Mouse (Mus musculus) CH12.LX (cell line): ENCODE results near the gene Ndufc2. TPM values are rescaled to one million over a fixed set of nuclear protein-coding genes. Genes with fewer than 3 reads are reported as not detected.
A peak's percentile ranks its signal among the peaks of the same experiment; 100 is the strongest.
"Not testable (repeated sequence)": the region's sequence is repeated elsewhere in the genome, so short reads cannot be mapped to it uniquely, and the experiment has no call there.

ENCODE experiments used
- DNase-seq: peaks from one replicate; pipeline ENCODE4 v3.0.0-alpha.2; 2013; ENCODE audit errors: extremely low read depth
- H3K27ac ChIP-seq: 2 replicates; pipeline ENCODE4 v1.5.1; 2012; ENCODE audit warnings: low read depth, mild to moderate bottlenecking, control low read depth, moderate library complexity; ENCODE audit not compliant: insufficient read depth
- H3K27me3 ChIP-seq: replicated peaks from 2 replicates; pipeline ENCODE3; 2012; ENCODE audit warnings: inconsistent platforms
- H3K36me3 ChIP-seq, 2 experiments: replicated peaks in 1 of 2; 2 replicates each; pipeline versions ENCODE3 to v1.6.1; 2012; ENCODE audit warnings: inconsistent platforms in 1 of 2, low read length in 1 of 2, mild to moderate bottlenecking in 1 of 2, mixed read lengths in 1 of 2, moderate library complexity in 1 of 2; ENCODE audit not compliant: control insufficient read depth in 1 of 2, insufficient read depth in 1 of 2
- H3K4me1 ChIP-seq, 2 experiments: 2 replicates each; pipeline ENCODE4 v1.6.1; 2012; ENCODE audit warnings: inconsistent platforms in 1 of 2, moderate library complexity in 1 of 2; ENCODE audit not compliant: insufficient read depth in 2 of 2, control insufficient read depth in 1 of 2
- H3K4me2 ChIP-seq: 2 replicates; pipeline ENCODE4 v1.6.1; 2012; ENCODE audit warnings: low read depth, mild to moderate bottlenecking, control low read depth; ENCODE audit not compliant: poor library complexity, insufficient read depth, severe bottlenecking
- H3K4me3 ChIP-seq, 3 experiments: fragments of 150-350 bp in 1 of 3; sonication (generic) in 1 of 3; replicated peaks in 1 of 3; 2 replicates each; pipeline versions ENCODE3 to v1.5.1; 2011 to 2012; ENCODE audit warnings: low read depth in 2 of 3, low read length in 2 of 3, mild to moderate bottlenecking in 2 of 3, moderate library complexity in 2 of 3, control low read depth in 1 of 3, improper control_type of control experiment in 1 of 3, inconsistent platforms in 1 of 3, mixed read lengths in 1 of 3; ENCODE audit not compliant: poor library complexity in 1 of 3
- H3K79me2 ChIP-seq: replicated peaks from 2 replicates; pipeline ENCODE4 v1.6.1; 2012; ENCODE audit warnings: mild to moderate bottlenecking, moderate library complexity; ENCODE audit not compliant: control insufficient read depth, poor library complexity, insufficient read depth, severe bottlenecking; ENCODE audit errors: extremely low read depth
- H3K9ac ChIP-seq: 2 replicates; pipeline ENCODE4 v1.6.1; 2012; ENCODE audit warnings: low read depth, mild to moderate bottlenecking, control low read depth, moderate library complexity; ENCODE audit not compliant: insufficient read depth
- H3K9me3 ChIP-seq: replicated peaks from 2 replicates; pipeline ENCODE3; 2012; ENCODE audit warnings: low read length, inconsistent platforms, mixed read lengths
- BHLHE40 ChIP-seq: IDR thresholded peaks from 2 replicates; pipeline ENCODE4 v1.6.1; 2011; ENCODE audit warnings: mild to moderate bottlenecking, low read depth, low read length, improper control_type of control experiment
- CHD1 ChIP-seq: IDR thresholded peaks from 2 replicates; pipeline ENCODE4 v1.6.1; 2012; ENCODE audit warnings: low read depth, low read length, improper control_type of control experiment, inconsistent platforms
- CHD2 ChIP-seq: IDR thresholded peaks from 2 replicates; pipeline ENCODE4 v1.6.1; 2011; ENCODE audit warnings: low read length, improper control_type of control experiment
- CTCF ChIP-seq, 2 experiments: IDR thresholded peaks in 1 of 2; conservative IDR thresholded peaks in 1 of 2; 2 replicates each; pipeline ENCODE4 v1.5.1; 2011 to 2012; ENCODE audit warnings: low read depth in 2 of 2, low read length in 2 of 2, improper control_type of control experiment in 1 of 2, inconsistent platforms in 1 of 2, mild to moderate bottlenecking in 1 of 2, moderate library complexity in 1 of 2
- E2F4 ChIP-seq: IDR thresholded peaks from 2 replicates; pipeline ENCODE4 v1.6.1; 2011; ENCODE audit warnings: low read depth, low read length, improper control_type of control experiment; ENCODE audit not compliant: insufficient replicate concordance
- ELF1 ChIP-seq: IDR thresholded peaks from 2 replicates; pipeline ENCODE4 v1.6.1; 2014; ENCODE audit warnings: low read depth, mild to moderate bottlenecking, inconsistent platforms, low read length, improper control_type of control experiment
- ETS1 ChIP-seq: conservative IDR thresholded peaks from 2 replicates; pipeline ENCODE4 v1.6.1; 2012; ENCODE audit warnings: low read depth, mild to moderate bottlenecking, inconsistent platforms, low read length, improper control_type of control experiment, moderate library complexity
- HCFC1 ChIP-seq: IDR thresholded peaks from 2 replicates; pipeline ENCODE4 v1.6.1; 2012; ENCODE audit warnings: low read depth, mild to moderate bottlenecking, inconsistent platforms, low read length, improper control_type of control experiment
- IRF4 ChIP-seq: IDR thresholded peaks from 2 replicates; pipeline ENCODE4 v1.6.1; 2014; ENCODE audit warnings: low read depth, mild to moderate bottlenecking, inconsistent platforms, low read length, improper control_type of control experiment
- JUND ChIP-seq: conservative IDR thresholded peaks from 2 replicates; pipeline ENCODE4 v1.6.1; 2011; ENCODE audit warnings: low read depth, low read length, improper control_type of control experiment
- MAZ ChIP-seq: IDR thresholded peaks from 2 replicates; pipeline ENCODE4 v1.6.1; 2012; ENCODE audit warnings: low read depth, mild to moderate bottlenecking, inconsistent platforms, low read length, improper control_type of control experiment, moderate library complexity
- MYC ChIP-seq: IDR thresholded peaks from 2 replicates; pipeline ENCODE4 v1.6.1; 2011; ENCODE audit warnings: low read depth, mild to moderate bottlenecking, improper control_type of control experiment, low read length
- NRF1 ChIP-seq: IDR thresholded peaks from 2 replicates; pipeline ENCODE4 v1.6.1; 2014; ENCODE audit warnings: low read depth, mild to moderate bottlenecking, inconsistent platforms, low read length, improper control_type of control experiment, moderate library complexity
- PAX5 ChIP-seq: IDR thresholded peaks from 2 replicates; pipeline ENCODE4 v1.6.1; 2012; ENCODE audit warnings: low read length, inconsistent platforms, mixed read lengths
- POLR2A ChIP-seq: IDR thresholded peaks from 2 replicates; pipeline ENCODE4 v1.6.1; 2011; ENCODE audit warnings: low read depth, mild to moderate bottlenecking, improper control_type of control experiment, low read length
- POLR2AphosphoS2 ChIP-seq: IDR thresholded peaks from 2 replicates; pipeline ENCODE4 v1.6.1; 2011; ENCODE audit warnings: low read depth, low read length, improper control_type of control experiment
- RAD21 ChIP-seq: IDR thresholded peaks from 2 replicates; pipeline ENCODE4 v1.6.1; 2011; ENCODE audit warnings: low read depth, mild to moderate bottlenecking, low read length, improper control_type of control experiment, moderate library complexity
- SIN3A ChIP-seq: IDR thresholded peaks from 2 replicates; pipeline ENCODE4 v1.6.1; 2012; ENCODE audit warnings: low read length, improper control_type of control experiment, inconsistent platforms
- SMC3 ChIP-seq: IDR thresholded peaks from 2 replicates; pipeline ENCODE4 v1.6.1; 2011; ENCODE audit warnings: low read depth, low read length, improper control_type of control experiment
- TCF12 ChIP-seq: IDR thresholded peaks from 2 replicates; pipeline ENCODE4 v1.6.1; 2014; ENCODE audit warnings: low read depth, mild to moderate bottlenecking, inconsistent platforms, low read length, improper control_type of control experiment
- UBTF ChIP-seq: IDR thresholded peaks from 2 replicates; pipeline ENCODE4 v1.6.1; 2012; ENCODE audit warnings: low read depth, mild to moderate bottlenecking, inconsistent platforms, low read length, improper control_type of control experiment, moderate library complexity
- USF1 ChIP-seq: IDR thresholded peaks from 2 replicates; pipeline ENCODE4 v1.6.1; 2014; ENCODE audit warnings: low read depth, mild to moderate bottlenecking, inconsistent platforms, low read length, improper control_type of control experiment
- USF2 ChIP-seq: conservative IDR thresholded peaks from 2 replicates; pipeline ENCODE4 v1.6.1; 2011; ENCODE audit warnings: low read depth, low read length, improper control_type of control experiment
- ZC3H11A ChIP-seq: IDR thresholded peaks from 2 replicates; pipeline ENCODE4 v1.6.1; 2012; ENCODE audit warnings: low read depth, mild to moderate bottlenecking, inconsistent platforms, low read length, improper control_type of control experiment
- ZKSCAN1 ChIP-seq: IDR thresholded peaks from 2 replicates; pipeline ENCODE4 v1.6.1; 2012; ENCODE audit warnings: low read depth, inconsistent platforms, low read length, improper control_type of control experiment, borderline replicate concordance
- ZNF384 ChIP-seq: IDR thresholded peaks from 2 replicates; pipeline ENCODE4 v1.6.1; 2012; ENCODE audit warnings: low read depth, low read length, improper control_type of control experiment, inconsistent platforms
- dilution Hi-C: fragments of 300-500 bp; cut with MboI; formaldehyde crosslinking; loops from 2 replicates; pipeline ENCODE4 v1.14.3; 2020; ENCODE audit warnings: low sequenced_read_pairs; ENCODE audit not compliant: extremely low pct_unique_long_range_greater_than_20kb, extremely low pct_ligation_motif_present
- in situ Hi-C: fragments of 300-500 bp; cut with MboI; formaldehyde crosslinking; loops from 3 replicates; pipeline ENCODE4 v1.14.3; 2019; ENCODE audit warnings: low sequenced_read_pairs, low pct_ligation_motif_present, low pct_unique_long_range_greater_than_20kb, mixed read lengths
- polyA plus RNA-seq: library from polyadenylated mRNA; unstranded; fragments of >175 nt; gene quantifications from 2 replicates; pipeline ENCODE4 v1.2.1, GENCODE M21; 2012; ENCODE audit warnings: low read depth; ENCODE audit not compliant: insufficient read length
- total RNA-seq, 2 experiments: library from RNA; depleted of rRNA; stranded (reverse); fragments of 300-350 nt in 1 of 2; fragments of >200 nt in 1 of 2; gene quantifications; 2 replicates each; pipeline ENCODE4 v1.2.3; 2012 to 2014

Ndufc2 gene
- total and polyA plus RNA-seq, 3 experiments = 217 to 352 (median 352) TPM

DNA sequence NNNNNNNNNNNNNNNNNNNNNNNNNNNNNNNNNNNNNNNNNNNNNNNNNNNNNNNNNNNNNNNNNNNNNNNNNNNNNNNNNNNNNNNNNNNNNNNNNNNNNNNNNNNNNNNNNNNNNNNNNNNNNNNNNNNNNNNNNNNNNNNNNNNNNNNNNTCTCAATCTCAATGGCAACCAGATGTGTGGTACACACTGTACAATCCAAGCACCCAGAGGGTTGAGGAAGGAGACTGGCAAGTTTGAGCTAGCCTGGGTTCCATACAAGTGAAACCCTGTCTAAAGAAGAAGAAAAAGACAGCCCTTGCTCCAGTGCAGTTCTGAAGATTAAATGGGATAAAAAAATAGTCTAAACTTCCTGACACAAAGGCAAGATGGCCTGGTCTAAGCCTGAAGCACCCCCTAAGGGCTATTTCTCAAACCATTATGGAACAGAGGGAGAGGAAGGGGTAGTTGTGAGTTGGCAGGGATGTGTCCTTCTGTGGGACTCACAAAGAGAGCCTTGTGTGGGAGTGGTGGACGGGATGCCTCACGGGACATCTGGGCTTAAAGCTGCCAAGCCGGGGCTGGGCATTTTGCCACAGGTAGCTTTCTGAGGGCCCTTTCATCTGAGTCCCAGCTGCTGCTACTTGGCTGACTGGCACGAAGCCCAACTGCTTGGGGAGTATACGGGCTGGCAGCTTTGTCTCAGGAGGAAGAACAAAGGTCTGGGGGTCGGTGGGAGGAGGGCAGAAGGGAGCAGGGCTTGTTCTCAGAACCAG lies 46.5 kb downstream of the Ndufc2 start:
- Histone ChIP-seq H3K27me3 (no peaks in the 10 kb centered on the region), H3K9ac (no peak overlapping the region), H3K36me3 (no peaks in the 10 kb centered on the region), H3K4me3 (no peak overlapping the region), H3K4me1 (peaks cover 0 to 6% of the 10 kb centered on the region in 2 experiments; a peak in 2 of 4 replicates), H3K9me3 (peaks cover 2% of the 10 kb centered on the region), H3K4me2 (no peak overlapping the region), H3K79me2 (no peaks in the 10 kb centered on the region), H3K27ac (no peak overlapping the region)
- no peak for DNase-seq
- in situ Hi-C loops (loop anchor here (25.0 kb wide), 2 partner anchors 241 to 516 kb away; partner anchors contain the start of gene Clns1a), dilution Hi-C loops (no loop called here)
- no peak for TF ChIP-seq RAD21
- TF ChIP-seq USF1 = no peak
- no peak for TF ChIP-seq CHD1
- no peak for TF ChIP-seq ZKSCAN1
- no peak for TF ChIP-seq BHLHE40
- TF ChIP-seq E2F4 = no peak
- no peak for TF ChIP-seq CHD2
- no peak for TF ChIP-seq ZNF384
- TF ChIP-seq JUND = no peak
- TF ChIP-seq MAZ = no peak
- TF ChIP-seq ETS1 = no peak
- TF ChIP-seq PAX5 = no peak
- no peak for TF ChIP-seq IRF4
- TF ChIP-seq HCFC1 = no peak
- TF ChIP-seq CTCF (conservative IDR thresholded peaks at IDR 0.05 in 1 of 2, IDR thresholded peaks at IDR 0.05 in 1 of 2; ENCODE audit: low read depth in 2 of 2, low read length in 2 of 2) = no peak
- TF ChIP-seq SIN3A = no peak
- TF ChIP-seq UBTF = no peak
- no peak for TF ChIP-seq POLR2A
- no peak for TF ChIP-seq NRF1
- TF ChIP-seq MYC = no peak

DNA sequence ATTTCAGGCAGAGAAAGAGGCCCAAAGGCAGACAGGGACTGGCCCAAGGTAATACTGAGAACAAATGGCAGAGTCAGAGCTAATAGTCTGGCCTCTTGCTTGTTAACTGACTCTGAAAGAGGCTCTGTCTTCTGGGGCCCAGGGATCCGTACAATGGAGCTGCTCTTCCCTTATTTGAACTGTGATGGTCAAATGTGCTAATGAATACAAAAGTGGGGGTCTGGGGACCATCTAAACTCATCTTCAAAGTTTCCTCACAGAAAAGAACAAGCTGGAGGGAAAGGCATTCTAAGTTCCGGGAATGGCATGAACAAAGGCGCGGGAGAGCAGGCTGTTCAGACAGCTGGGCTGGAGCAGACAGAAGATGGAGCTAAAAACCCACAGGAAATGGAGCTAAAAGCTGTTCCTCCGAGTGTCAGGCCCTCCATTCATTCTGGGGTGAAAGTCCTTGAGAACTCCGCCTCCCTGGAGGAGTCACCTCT lies 47.3 kb downstream of the Ndufc2 start:
- no peaks in the 10 kb centered on the region for H3K79me2 ChIP-seq
- H3K4me2 ChIP-seq = no peak overlapping the region
- no peak overlapping the region for H3K27ac ChIP-seq
- in situ Hi-C loops (loop anchor here (25.0 kb wide), 2 partner anchors 240 to 515 kb away; partner anchors contain the start of gene Clns1a), dilution Hi-C loops (no loop called here)
- H3K27me3 ChIP-seq = no peaks in the 10 kb centered on the region
- H3K9me3 ChIP-seq = peaks cover 2% of the 10 kb centered on the region
- H3K4me3 ChIP-seq = no peak overlapping the region
- TF ChIP-seq SMC3 (no peak), RAD21 (peak; percentile 8), POLR2A (no peak), CHD2 (no peak), POLR2AphosphoS2 (no peak), CTCF (conservative IDR thresholded peaks at IDR 0.05 in 1 of 2, IDR thresholded peaks at IDR 0.05 in 1 of 2; ENCODE audit: low read depth in 2 of 2, low read length in 2 of 2) (0 out of 4 replicates have a peak, but pooled peaks of 1 of the 2 experiments have one; percentile 3), USF2 (no peak), TCF12 (no peak), ELF1 (no peak), ZC3H11A (no peak), UBTF (no peak)
- H3K36me3 ChIP-seq = no peaks in the 10 kb centered on the region
- peaks cover 0 to 6% of the 10 kb centered on the region in 2 experiments; a peak in 2 of 4 replicates for H3K4me1 ChIP-seq
- no peak overlapping the region for H3K9ac ChIP-seq
- DNase-seq = no peak

DNA sequence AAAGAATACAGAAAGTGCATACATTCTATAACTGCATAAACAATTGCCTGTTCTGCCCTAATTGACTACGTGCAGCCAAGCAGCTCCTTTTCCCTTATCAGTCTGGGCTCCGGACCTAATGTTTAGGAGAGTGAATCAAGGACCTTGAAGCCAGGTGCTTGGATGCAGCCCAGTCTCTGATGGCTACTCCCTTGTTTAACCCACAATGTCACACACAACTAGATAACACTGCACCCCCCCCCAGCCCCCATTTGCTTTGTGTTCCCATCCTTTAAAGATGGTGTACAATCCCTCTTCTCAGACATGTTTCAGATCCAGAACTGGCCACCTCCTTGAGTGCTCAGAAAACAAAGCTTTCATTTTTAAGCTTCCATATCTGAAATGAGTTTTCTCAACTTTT lies 51.2 kb downstream of the Ndufc2 start, which contains the start of gene Kctd14:
TSS of gene Kctd14 (plus strand) at position 301 of the 400 bp plus-strand sequence.
- DNase-seq, H3K9me3 ChIP-seq, H3K79me2 ChIP-seq, H3K27me3 ChIP-seq, H3K4me2 ChIP-seq, in situ Hi-C loops, H3K4me3 ChIP-seq, H3K36me3 ChIP-seq, H3K9ac ChIP-seq, H3K27ac ChIP-seq, dilution Hi-C loops: not testable (repeated sequence)
- H3K4me1 ChIP-seq = peaks cover 8 to 26% of the 10 kb centered on the region in 2 experiments
